Mouse (Mus musculus): ENCODE measurements around the gene D130043K22Rik.

- TF ChIP-seq POLR2A (IDR thresholded peaks at IDR 0.05; ENCODE audit: borderline replicate concordance, extremely low read depth, low read depth, low read length) (no peak), CTCF (IDR thresholded peaks at IDR 0.05; ENCODE audit: insufficient read depth, low read length) (no peak)
Observed at GRCm38 (mm10) chr13:24879359-24880040, 34.6 kb downstream of the D130043K22Rik start.
